Mouse (Mus musculus) ZHBTc4 (cell line): ENCODE measurements around the gene Rhobtb1.

Experiments
- DNase-seq: peaks from one replicate; pipeline ENCODE4 v3.0.0-alpha.2; 2011; ENCODE audit warnings: low read depth, low spot score

Gene Rhobtb1

GRCm38 (mm10) chr10:69163216-69163615 is 12.0 kb downstream of the Rhobtb1 start:
- no peak for DNase-seq

DNA sequence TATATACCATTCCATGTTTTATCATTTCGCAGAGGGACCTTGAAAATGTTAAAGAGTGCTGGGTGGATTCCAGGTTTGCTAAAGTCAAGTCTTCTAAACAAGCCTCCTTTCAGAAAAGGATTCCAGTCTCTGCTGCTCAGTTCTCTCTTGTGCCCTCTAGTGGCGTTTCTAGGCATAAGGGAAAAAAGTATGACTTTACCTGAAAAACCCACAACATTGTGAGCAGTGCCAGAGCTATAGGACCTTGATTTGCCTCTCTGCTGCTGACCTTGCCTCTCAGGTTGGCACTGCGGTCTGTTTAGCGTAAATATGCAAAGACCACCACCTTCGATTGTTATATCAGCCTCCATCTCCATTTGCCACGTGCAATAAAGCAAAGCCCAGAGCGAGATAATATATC is 13.9 kb downstream of the Rhobtb1 start:
- DNase-seq = peak; percentile 68

DNA sequence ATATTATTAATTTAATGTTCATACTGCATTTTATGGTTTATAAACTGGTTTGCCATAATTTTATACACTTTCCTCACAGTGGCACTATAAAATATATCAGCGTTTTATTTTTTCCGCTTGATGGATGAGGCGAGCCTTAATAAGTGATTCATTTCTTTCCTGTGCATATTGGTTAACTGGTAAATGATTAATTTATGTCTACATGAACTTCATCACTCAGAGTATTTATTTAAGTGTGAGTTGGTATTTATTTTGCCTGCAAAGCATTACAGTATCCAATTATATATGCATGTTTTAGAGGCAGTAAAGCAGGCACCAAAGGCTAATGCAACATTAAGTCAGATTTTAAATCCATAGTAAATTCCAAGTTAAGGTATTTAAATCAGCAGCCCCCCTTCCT is 14.6 kb downstream of the Rhobtb1 start:
- DNase-seq = no peak

- peak; percentile 12 for DNase-seq
These were observed 15.3 kb downstream of the Rhobtb1 start for GRCm38 (mm10) chr10:69166514-69166913.

DNA sequence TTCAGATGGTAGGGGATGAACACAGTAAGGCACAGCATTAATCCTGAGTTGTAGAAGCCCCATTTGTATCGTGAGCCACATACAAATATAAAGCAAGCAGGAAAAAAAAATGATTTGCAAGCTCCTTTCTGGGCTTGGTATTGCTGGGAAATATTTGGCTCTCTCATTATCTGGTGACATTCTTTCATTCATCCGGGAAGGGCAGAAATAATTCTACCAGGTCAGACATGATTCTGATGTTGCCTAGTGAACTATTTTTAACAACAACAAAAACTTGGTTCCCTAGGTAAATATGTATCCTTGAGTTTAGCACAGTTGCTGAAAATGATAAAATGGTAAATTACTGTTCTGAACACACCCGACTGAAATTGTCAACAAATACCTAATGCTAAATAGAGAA is 21.2 kb downstream of the Rhobtb1 start:
- DNase-seq = no peak

GRCm38 (mm10) chr10:69176116-69176515 is 24.9 kb downstream of the Rhobtb1 start:
- DNase-seq = no peak

DNA sequence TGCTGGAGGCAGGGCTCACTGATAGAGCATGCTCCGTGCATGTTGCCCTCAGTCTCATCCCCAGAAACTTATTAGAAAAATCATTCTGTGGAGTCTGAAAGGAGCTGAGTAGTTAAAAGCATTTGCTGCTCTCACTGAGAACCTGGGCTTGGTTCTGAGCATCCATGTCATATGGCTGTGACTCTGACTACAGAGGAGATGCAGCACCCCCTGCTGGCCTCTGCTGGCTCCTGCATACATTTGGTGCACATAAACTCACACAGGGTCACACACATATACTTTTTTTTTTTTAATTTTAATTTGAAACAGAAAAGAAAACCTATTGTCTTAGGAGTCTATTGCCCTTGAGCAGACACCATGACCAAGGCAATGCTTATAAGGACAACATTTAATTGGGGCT is 28.1 kb downstream of the Rhobtb1 start:
- peak; percentile 62 for DNase-seq

- DNase-seq = no peak
These were observed 29.8 kb downstream of the Rhobtb1 start for GRCm38 (mm10) chr10:69180997-69181396.

- no peak for DNase-seq
These were observed 33.7 kb downstream of the Rhobtb1 start for GRCm38 (mm10) chr10:69184903-69185302.

- no peak for DNase-seq
These were observed 34.2 kb downstream of the Rhobtb1 start for GRCm38 (mm10) chr10:69185431-69185830.

DNA sequence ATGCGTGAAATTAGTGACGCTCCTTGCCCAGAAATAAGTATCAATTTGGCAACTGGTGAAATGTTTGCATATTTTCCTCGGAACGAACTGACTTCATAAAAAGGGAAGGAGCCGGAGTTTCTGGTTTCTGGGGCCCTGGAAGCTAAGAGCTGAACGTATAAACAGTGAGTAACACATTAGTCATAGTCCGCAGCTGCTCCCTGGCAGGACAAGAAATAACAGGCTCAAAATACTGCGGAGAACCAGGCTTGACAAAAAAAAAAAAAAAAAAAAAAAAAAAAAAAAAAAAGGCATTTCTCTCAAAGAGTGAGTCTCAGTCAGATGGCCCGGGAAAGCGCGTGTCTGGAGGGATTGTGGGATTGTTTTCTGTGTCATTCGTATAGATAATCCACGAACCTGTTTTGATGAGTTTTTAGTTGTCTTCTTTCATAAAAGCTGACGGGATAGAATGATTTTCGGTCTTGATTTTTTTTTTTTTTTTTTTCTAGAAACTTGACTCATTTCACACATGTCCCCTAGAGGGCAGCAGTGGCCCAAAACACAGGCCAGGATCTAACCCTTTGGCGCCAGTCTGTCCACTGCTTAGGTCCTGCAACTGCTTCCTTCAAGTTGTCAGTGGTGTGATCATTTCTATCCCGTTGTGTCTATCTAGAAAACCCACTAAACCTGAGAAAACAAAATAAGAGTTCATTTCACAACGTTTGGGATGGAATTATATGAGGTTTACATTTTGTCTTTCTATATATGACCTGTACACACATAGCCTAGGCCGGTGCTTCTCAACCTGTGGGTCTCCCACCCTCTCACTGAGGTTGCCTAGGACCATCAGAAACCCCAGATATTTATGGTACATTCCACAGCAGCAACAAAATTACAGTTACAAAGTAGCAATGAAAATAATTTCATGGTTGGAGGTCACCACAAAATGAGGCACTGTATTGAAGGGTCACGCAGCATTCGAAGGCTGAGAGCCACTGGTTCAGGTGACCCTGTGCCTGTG is 35.0 kb downstream of the Rhobtb1 start:
- DNase-seq = peak; percentile 66

- DNase-seq = no peak
These were observed 36.7 kb downstream of the Rhobtb1 start for GRCm38 (mm10) chr10:69187773-69188443.

DNA sequence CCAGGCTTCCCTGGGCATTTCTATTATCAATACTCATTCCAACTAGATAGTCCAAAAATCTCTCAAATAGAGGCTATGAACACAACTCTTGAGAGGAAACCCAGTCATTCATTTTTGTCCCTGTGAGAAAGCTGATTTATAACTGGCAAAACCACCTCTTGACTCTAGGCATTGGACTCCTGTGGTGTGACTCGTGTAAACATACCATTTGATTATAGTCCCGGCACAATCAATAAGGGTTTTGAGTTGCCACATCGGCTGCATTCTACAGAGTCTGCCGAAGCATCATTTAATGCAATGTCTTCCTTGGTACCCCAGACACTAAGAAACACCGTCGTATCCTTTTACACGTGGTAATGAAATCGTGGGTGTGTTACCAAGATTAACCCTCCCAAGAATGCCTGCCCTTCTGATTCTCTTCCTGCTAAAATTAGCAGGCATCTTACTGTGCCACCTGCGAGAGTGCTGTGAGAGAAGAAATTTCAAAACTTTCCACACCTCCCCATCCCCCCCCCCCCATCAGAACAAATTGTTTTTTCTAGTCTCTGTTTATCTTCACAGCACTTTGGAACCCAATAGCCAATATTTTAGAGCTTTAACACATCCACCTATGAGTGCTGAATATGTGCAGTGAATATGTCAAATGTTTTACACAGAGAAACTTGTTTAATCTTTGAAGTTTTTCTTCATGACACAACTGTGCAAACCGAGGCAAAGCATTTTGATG is 39.4 kb downstream of the Rhobtb1 start:
- DNase-seq = no peak

DNA sequence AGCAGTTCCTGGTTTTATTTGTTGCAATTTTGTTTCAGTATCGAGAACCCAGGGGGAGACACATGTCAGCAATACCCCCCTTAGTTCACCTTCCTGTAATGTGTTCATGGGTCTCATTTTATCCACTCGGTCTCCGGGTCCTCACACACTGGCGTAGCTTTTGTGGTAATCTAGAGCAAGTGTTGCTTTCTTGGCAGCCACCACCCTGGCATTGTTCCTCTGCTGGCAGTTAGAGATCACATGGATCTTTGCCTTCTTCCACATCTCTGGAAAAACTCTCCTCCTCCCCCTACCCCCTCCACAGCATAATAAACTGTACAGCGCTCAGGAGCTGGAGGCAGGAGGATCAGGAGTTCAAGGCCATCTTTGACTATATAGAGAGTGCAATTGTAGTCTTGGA is 41.0 kb downstream of the Rhobtb1 start:
- DNase-seq = no peak

- DNase-seq = no peak
These were observed 42.5 kb downstream of the Rhobtb1 start for GRCm38 (mm10) chr10:69193721-69194120.

- no peak for DNase-seq
These were observed 53.6 kb downstream of the Rhobtb1 start for GRCm38 (mm10) chr10:69204677-69205400.

- no peak for DNase-seq
These were observed 54.8 kb downstream of the Rhobtb1 start for GRCm38 (mm10) chr10:69206081-69206480.

- DNase-seq = no peak
These were observed 56.2 kb downstream of the Rhobtb1 start for GRCm38 (mm10) chr10:69207481-69207880.

DNA sequence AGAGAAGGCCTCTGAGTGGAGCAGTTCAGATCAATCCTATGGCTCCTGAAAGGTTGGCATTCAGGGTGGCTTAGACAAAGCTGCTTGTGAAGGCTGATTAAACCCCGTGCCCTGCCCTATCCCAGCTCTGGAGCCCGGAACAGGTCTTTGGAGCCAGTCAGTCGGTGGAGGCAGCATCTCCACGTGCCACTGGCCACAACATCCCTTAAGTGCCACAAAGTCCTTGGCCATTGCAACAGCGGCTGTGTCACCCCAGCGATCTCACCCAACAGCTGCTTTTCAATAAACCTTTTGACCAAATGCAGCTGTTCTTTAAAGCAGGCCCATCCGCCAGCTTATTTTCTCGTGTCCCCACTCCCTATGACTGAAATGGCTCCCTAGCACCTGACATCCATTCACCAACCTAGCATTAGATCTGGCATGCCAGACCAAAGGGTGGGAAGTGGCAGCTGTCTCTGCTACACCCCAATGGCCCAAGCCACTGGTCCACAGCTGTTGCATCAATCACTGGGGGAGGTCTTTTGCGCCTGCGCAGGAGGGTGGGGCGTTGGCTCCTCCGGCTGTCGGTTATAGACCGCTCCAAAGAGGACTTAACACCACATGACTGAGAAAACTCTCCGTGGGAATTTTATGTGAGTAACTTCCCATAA is 56.9 kb downstream of the Rhobtb1 start:
- DNase-seq = peak; percentile 16

DNA sequence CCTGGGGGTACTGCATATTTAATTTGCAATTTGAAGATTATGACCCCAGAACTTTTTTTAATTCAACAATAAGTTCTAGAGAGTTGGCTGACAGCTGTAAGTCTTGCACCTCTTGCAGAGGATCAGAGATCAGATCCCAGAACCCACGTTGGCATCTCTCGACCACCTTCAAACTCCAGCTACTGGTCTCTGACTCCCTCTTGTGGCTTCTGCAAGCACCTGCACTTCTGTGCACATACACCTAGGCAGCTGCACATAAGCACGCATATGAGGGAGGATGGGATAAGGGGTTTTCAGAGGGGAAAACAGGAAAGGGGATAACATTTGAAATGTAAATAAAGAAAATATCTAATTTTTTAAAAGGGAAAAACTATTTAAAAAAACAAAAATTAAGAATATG is 57.5 kb downstream of the Rhobtb1 start:
- peak; percentile 47 for DNase-seq

DNA sequence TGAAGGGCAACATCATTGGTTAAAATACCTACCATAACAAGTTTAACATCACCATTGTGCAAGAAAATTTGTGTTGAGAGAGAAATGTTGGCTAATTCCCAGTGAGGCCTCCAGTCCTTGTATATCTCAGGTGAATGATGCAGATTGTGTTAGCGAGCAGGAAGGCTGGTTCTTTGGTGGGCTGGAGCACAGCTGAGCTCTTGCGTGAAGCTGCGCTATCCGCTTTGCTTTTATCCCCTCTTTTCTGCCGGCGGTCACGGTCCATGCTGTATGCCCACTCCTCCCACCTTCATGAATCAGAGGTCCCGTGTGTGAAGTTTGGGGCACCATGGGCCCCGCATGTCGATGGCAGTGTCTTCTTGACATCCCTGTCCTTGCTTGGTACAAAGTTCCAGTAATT is 58.8 kb downstream of the Rhobtb1 start:
- no peak for DNase-seq
